Mouse (Mus musculus) liver (tissue): ENCODE results near the gene Eif2ak2.

Experiments used
- DNase-seq: peaks from one replicate; pipeline ENCODE4 v3.0.0-alpha.2; 2020; ENCODE audit warnings: mixed read lengths

The Eif2ak2 gene

DNA sequence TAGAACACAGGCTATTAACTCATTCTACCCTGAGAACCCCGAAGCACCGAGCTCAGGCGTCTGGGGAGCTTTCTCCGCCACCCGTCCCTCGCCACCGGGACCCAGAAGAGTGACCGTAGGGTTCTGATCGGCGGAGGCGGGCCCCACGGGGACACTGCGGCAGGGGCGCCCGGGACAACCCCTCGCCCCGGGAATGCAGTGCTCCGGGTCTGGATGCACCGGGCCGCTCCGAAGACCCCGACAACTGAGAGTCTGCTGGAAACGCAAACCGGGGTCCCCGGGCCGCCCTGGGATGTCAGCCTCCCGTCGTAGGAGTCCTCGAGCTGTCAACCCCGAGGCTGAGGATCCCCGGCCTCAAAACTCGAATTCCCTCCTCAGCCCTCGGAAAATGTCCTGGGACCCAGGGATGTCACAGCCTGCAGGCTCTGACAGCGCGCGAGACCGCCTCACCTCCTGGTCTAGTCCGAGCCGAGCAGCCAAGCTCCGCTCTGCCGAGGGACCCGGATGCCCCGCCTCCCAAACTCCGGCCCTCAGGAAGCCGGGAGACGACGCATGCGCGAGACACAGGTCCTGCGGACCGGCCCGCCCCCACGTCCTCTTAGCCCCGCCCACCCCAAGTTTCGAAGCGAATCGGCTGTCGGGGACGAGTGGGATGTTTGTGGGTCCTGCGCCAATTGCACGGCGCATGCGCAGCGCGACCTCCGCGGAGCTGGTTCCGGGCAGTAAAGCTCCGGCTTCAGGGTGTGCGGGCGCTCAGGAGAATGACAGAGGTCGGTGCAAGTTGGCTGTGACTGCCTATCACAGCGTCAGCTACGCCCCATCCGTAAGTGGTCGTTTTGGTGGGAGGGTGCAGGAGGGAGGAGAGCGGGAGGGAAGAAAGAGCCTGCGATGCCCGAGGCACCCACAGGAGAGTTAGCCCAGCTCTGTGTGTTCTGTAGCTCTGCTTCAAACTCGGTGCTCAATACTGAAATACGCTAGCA is 47.2 kb downstream of the Eif2ak2 start, which contains the start of the genes Heatr5b and Gpatch11:
TSS of gene Heatr5b (minus strand) at position 509 of the 980 bp plus-strand sequence.
TSS of gene Gpatch11 (plus strand) at position 712 of the 980 bp plus-strand sequence.
- peak; percentile 100 for DNase-seq

- no peak for DNase-seq
Measured at GRCm38 (mm10) chr17:78824346-78824745, 58.0 kb downstream of the Eif2ak2 start.

- DNase-seq, result no peak
Measured at GRCm38 (mm10) chr17:78809582-78809981, 72.8 kb downstream of the Eif2ak2 start.

GRCm38 (mm10) chr17:78809019-78809418 is 73.4 kb downstream of the Eif2ak2 start:
- no peak for DNase-seq
